Mouse (Mus musculus): Measurements from ENCODE around the gene Baz2b.

GRCm38 (mm10) chr2:60133072-60133471 lies 76.6 kb downstream of the Baz2b start:
- TF ChIP-seq CTCF (IDR thresholded peaks at IDR 0.05; ENCODE audit: borderline replicate concordance, insufficient read depth, low read depth, low read length) = no peak
- TF ChIP-seq POLR2A (IDR thresholded peaks at IDR 0.05; ENCODE audit: borderline replicate concordance, insufficient read depth, low read length) = no peak
